In the genomic region with DNA sequence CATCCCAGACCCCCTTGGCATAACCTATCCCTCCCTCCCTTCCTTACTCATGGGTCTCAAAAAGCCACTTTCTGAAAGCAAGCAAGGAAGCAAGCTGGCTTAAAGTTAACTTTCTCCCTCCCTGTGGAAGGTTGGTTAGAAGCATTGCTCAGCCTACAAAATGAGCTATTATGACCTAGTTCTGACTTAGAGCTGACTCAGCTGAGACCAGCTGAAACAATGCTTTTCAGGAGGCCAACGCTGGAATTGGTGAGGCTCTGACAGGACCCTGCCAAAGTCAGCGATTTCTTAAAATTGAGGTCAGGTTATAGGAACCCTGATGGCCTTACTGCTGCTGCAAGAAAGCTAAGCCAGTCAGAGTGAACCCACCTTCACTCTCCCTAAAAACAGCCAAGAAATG, we compare ENCODE assay signal across 9 mouse cellular contexts.
"Had no signal": no experiment of that assay in that cellular context is flagged by ENCODE, and none has a peak within 500 bp of the region (broad histone marks: within the 10 kb centered on the region; RNA-seq: fewer than 3 reads in every experiment).

No protein-coding gene starts in this region.

- DNase-seq: kidney, postnatal 10 days; kidney, postnatal 4 days; lung, adult 2 months; lung, postnatal 36 days; midbrain, embryonic 14.5 days; right cerebral cortex, adult 18-20 months; right cerebral cortex, postnatal 25 days; thymus, postnatal 14 days had no signal

- ATAC-seq: lung, postnatal 0 days had no signal
